Mouse (Mus musculus) retina, postnatal 7 days (tissue): ENCODE measurements at regions not wholly inside any gene's neighbourhood (a gene's known extent, or its start where the extent isn't known, plus 50 kb on each side); places are given as distances from the start of the nearest gene placed in this dataset.
A peak's percentile ranks its signal among the peaks of the same experiment; 100 is the strongest.

ENCODE experiments used
- DNase-seq: peaks from one replicate; pipeline ENCODE4 v3.0.0-alpha.2; 2012; ENCODE audit warnings: low read depth, low spot score

- DNase-seq, result peak; percentile 51
Observed at GRCm38 (mm10) chr16:76453457-76454200, 80.0 kb upstream of the Nrip1 start.

DNA sequence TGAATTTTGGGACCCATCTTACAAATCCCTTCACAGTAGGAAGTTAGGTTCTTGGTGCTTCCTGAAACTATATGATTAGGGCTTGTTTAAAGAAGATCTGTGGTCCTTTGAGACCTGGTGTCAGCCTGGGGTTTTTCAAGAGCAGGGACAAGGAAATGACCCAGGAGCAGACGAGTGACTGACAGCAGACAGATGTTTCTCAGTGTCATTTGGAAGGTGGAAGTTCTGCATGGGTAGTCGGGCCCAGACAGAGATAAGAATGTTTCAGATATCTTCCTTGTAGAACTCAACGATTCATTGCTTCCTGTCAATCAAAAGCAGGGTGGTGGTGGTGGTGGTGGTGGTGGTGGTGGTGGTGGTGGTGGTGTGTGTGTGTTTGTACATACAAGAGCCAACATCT, 75.1 kb upstream of the Nrip1 start:
- DNase-seq, result no peak

DNA sequence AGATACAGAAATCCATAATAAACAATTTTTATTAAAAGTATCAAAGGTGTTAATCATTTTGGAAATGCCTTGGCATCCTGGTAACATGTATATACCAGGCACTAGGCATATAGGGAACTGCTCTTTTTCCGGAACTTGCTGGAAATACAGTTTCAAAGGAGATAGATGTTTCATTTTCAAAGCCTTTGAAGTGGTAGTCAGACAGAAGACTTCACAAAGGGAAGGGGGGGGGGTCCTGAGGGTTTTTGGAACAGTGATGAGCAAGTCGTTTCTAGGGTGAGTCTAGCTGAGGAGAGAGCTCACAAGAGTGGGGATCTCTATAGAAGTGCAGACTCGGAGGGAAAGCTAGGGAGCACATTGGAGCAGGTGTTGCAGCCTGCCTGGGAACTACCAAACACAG, 73.4 kb upstream of the Nrip1 start:
- no peak for DNase-seq

DNA sequence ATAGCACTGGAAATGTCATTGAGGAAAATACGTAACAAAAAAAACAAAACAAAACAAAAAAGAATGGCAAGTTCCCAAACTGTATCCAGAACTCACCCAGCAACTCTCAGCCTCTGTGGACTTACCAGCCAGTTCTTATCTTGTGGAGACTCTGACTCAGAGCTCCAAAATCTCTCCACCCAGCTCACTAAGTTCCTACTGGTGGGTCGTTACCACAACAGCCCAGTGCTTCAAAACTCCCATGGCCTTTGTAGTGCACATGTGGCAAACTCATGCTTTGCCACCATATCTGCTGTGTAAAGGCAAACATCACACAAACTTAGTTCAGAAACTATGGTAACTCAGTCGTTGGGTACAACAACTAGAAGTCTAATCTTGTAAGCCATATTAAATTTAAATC, 71.0 kb upstream of the Nrip1 start:
- no peak for DNase-seq

DNA sequence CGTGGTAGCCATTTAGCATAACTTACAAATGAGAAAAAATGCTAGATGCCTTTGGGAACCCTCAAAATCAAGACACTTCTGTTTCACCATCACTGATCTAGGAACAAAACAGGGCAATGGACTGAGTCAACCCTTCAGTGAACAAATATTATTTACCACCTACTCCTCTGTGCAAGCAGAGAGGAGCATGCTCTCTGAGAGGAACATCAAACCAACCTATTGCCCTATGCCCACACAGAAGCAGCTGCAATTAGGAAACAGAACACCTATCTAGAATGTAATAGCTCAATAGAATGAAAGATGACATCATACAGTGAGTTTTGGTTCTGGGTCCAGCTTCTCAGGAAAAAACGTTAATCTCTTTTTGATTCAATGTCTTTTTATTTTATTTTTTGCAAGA, 69.0 kb upstream of the Nrip1 start:
- DNase-seq, result no peak

- DNase-seq, result no peak
Observed at GRCm38 (mm10) chr16:76441803-76442448, 68.3 kb upstream of the Nrip1 start.

GRCm38 (mm10) chr16:76438093-76438883, 64.7 kb upstream of the Nrip1 start:
- no peak for DNase-seq

DNA sequence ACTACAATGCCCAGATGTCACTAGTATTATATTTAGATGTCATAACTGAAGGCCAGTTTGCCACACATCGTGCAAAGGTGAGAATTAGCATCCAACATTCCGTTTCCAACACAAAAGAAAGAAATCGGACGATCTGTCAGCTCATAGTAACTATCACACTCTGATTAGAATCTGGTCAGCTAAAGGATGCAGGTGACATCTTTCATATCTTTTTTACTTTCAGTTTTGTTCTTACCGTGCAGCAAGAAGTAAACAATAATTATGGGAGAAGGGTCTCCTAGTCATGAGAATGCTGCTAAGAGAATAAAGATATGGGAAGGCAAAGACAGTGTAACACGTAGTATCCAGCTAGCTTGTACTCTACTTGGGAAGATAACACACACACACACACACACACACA, 62.7 kb upstream of the Nrip1 start:
- no peak for DNase-seq

DNA sequence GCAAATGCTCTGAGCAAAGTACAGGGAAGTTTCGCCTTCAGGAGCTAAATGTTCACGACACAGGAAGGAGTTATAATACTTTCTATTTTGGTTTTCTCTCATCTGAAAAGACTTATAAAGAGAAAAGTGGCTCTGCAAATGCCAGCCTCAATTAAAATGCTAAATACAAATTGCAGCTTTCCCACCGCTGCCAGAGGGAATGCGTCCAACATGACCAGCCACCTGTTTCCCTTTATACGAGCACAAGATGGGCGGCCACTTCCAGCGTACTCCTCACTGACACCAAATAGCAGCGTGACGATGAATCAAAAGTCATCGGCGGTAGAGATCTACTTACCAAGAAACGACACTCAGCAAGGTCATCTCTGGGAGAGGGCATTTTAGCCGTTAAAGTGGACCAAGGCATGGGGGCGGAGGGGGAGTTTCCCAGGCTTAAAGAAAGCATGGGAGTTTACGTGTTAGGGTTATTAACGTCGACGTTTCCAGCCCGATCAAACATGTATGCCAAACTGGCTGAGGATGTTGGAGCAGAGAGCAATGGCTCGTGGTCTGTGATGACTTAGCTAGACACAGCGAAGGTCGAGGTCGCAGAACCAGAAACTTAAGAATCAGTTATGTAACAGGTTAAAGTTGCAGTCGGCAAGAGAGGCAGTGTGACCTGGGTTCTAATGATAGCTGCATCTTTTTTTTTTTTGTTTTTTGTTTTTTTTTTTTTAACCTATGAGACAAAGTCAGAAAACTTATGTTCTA, 59.6 kb upstream of the Nrip1 start:
- no peak for DNase-seq

DNA sequence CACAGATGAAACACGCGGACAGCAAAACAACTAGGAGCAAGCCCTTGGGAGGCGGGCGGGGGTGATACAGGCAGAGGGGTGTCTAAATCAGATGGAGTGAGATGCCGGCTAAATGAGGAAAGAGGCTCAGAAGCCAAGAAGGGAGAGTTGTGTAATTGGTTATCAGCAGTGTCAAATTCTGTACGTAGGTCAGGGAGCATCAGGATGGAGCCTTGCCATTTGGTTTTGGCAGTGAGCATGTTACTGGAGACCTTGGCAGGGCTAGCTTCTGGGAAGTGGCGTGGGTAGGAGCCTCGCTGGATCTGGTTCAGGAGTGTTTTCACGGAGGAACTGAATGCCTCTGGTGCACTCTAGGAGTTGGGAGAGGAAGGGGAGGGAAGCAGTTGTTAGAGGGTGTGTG, 58.7 kb upstream of the Nrip1 start:
- no peak for DNase-seq

DNA sequence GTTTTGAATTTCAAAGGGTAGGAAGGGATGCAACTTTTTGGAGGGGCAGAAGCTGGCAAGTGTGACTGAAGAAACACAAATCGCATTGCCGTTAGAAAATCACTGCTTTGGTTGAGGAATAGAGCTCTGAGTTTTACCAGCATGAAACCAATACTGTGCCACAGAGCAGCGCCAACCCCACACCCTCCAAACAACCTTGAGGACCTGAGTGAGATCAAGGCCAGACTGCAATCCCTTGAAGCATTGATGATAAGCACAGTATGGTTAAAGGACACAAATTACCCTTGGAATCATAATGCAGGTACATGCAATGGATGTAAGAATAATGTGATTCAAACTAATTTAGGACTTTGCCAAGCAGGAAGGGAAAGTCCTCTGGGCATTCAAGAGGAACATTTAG, 55.5 kb upstream of the Nrip1 start:
- no peak for DNase-seq

- no peak for DNase-seq
Observed at GRCm38 (mm10) chr16:76423964-76424363, 50.3 kb upstream of the Nrip1 start.
